ENCODE assay signal across 8 mouse cellular contexts in the genomic region with DNA sequence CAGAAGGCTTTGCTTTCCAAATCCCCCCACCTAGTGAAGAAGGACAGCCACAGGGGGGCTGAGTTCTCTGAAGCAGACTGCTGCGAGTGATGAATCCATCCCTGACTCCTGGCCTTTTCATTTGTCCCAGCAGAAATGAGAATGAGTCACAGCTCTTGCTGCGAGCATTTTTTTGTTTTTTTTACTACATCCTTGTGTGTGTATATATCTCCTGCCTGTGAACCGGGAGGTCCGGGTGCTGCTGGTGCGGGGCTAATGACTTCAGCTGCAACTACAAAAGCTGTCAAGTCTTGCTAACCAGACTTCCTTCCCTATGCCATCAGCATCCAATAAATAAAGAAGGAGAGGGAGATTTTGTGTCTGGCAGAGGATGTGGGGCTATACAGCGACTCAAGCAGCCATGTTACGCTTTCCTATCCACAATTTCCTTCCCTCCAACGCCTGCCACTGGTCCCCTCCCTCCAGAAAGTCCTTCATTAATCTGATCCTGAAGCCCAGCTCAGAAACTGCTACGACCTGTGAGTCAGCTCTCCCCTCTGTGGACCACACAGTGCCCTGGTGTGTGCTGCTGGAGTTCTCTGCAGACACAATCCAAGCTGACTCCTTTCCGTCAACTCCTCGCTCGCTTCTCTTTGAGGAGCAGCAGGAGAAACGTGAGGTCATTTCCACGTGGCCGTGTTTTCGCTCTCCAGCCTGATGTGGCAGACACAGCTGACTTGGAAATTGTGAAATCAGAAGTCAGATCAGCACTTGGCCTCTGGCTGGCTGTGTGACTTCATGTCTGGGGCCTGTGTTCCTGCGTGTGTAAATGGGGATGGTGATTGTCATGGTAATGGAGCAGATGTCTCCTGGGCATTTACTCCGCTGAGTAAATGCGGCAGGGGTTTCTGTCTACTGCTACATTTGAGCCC. TPM values are rescaled to one million over a fixed set of nuclear protein-coding genes. Genes with fewer than 3 reads are reported as not detected.
DNase-seq lines count a peak whose midpoint lies in the region; ATAC-seq lines count a peak whose summit lies in the region.

No protein-coding gene starts in this region.

- H3K9me3 ChIP-seq in intestine, embryonic 14.5 days (ENCODE audit: control insufficient read depth, low read length): no peaks in the 10 kb centered on the region

- no peak overlapping the region for H3K4me3 ChIP-seq in intestine, embryonic 14.5 days (ENCODE audit: low read depth, low read length)

- no peak; the same call in 1 of the 2 replicates for ATAC-seq in intestine, embryonic 14.5 days (replicated peaks; ENCODE audit: low FRiP score, low TSS enrichment, low read depth)
- no peak for ATAC-seq in inflammation-experienced regulatory T-cells, adult 6 months

- peak; percentile 74 for DNase-seq in Muller cell, postnatal 12 days (ENCODE audit: inconsistent ontology term)
- peak; percentile 42 for DNase-seq in c-Kit-positive CD71-negative TER-119-negative erythroid progenitor cells, embryonic 14.5 days (ENCODE audit: low read depth)
- peak; percentile 62 to 66 for DNase-seq in gastrocnemius, postnatal 36 days
- peak; percentile 67 for DNase-seq in intestine, embryonic 14.5 days (ENCODE audit: low spot score)
- DNase-seq in lung, postnatal 10 days: peak; percentile 74
- peak; percentile 59 for DNase-seq in retina, postnatal 1 day
- DNase-seq in layer of hippocampus, adult 8-10 months (ENCODE audit: low spot score in 2 of 2): no peak

- H3K27ac ChIP-seq in intestine, embryonic 14.5 days (ENCODE audit: low read depth): peak overlapping the region; percentile 74

- intact Hi-C loops in gastrocnemius, postnatal 36 days (cut with DNase I): no loop called here

- WGBS in intestine, embryonic 14.5 days: 24% methylated on average over 19 of the region's 19 CpGs

- 0 out of 2 replicates have a peak overlapping the region, but pooled peaks have one; percentile 23 for H3K4me2 ChIP-seq in intestine, embryonic 14.5 days (ENCODE audit: low read length)

- peak overlapping the region; percentile 13; the same call in 1 of the 2 replicates for H3K9ac ChIP-seq in intestine, embryonic 14.5 days (ENCODE audit: low read length)

- H3K36me3 ChIP-seq in intestine, embryonic 14.5 days (ENCODE audit: control insufficient read depth, insufficient read depth, low read length): no peaks in the 10 kb centered on the region

- H3K27me3 ChIP-seq in intestine, embryonic 14.5 days (replicated peaks; ENCODE audit: control insufficient read depth, insufficient read depth, low read length): no peaks in the 10 kb centered on the region

- peaks cover 10% of the 10 kb centered on the region; the same call in 1 of the 2 replicates for H3K4me1 ChIP-seq in intestine, embryonic 14.5 days (replicated peaks; ENCODE audit: control insufficient read depth, insufficient read depth, low read length)

RNA-seq across cellular contexts. Expression of a gene that starts 16.3 kb away (rescaled TPM):
- total RNA-seq in gastrocnemius, postnatal 36 days (2021): 1 to 10 TPM; 3.7 to 5.0 TPM
- polyA plus RNA-seq in intestine, embryonic 14.5 days (2014; fragmentation: Nextera tagmentation; extraction: Ambion mirVana): 11.3 and 13.6 TPM in 2 replicates
- 10 to 100 TPM; 67.2 to 81.3 (median 74.2) TPM for total RNA-seq in layer of hippocampus, adult 8-10 months (2022)
- polyA plus RNA-seq in inflammation-experienced regulatory T-cells, adult 6 months (2017; shearing (Covaris generic)): 10 to 100 TPM; 31.3 to 54.8 (median 31.8) TPM

Comparison
In these comparisons a context has a peak if more than half of its experiments do, and no peak if none do; other contexts are left out.
1. DNase-seq: peak in Muller cell, postnatal 12 days (single experiment), c-Kit-positive CD71-negative TER-119-negative erythroid progenitor cells, embryonic 14.5 days (single experiment), gastrocnemius, postnatal 36 days (2 of 2), intestine, embryonic 14.5 days (single experiment), lung, postnatal 10 days (single experiment) and retina, postnatal 1 day (single experiment); none in layer of hippocampus, adult 8-10 months (0 of 2).
2. RNA of a gene that starts 16.3 kb away (total RNA-seq): 67.2 to 81.3 TPM in layer of hippocampus, adult 8-10 months; 3.7 to 5.0 TPM in gastrocnemius, postnatal 36 days; every median in the first group is over 10 times any median in the second.